Mouse (Mus musculus): ENCODE measurements at regions not wholly inside any gene's neighbourhood (a gene's known extent, or its start where the extent isn't known, plus 50 kb on each side); places are given as distances from the start of the nearest gene placed in this dataset.
A peak's percentile ranks its signal among the peaks of the same experiment; 100 is the strongest.

- DNase-seq = no peak
These were observed 114.4 kb upstream of the Tmem45b start for GRCm38 (mm10) chr9:31578506-31579173.

GRCm38 (mm10) chr9:31577066-31577465, 112.8 kb upstream of the Tmem45b start:
- DNase-seq = no peak

- no peak for DNase-seq
These were observed 102.8 kb upstream of the Tmem45b start for GRCm38 (mm10) chr9:31567029-31567428.

- no peak for DNase-seq
These were observed 102.2 kb upstream of the Tmem45b start for GRCm38 (mm10) chr9:31566257-31567007.

- no peak for DNase-seq
These were observed 100.9 kb upstream of the Tmem45b start for GRCm38 (mm10) chr9:31564996-31565773.

GRCm38 (mm10) chr9:31563541-31563940, 99.3 kb upstream of the Tmem45b start:
- no peak for DNase-seq

- DNase-seq = no peak
These were observed 95.9 kb upstream of the Tmem45b start for GRCm38 (mm10) chr9:31560226-31560556.

GRCm38 (mm10) chr9:31559506-31560225, 95.4 kb upstream of the Tmem45b start:
- DNase-seq = peak; percentile 84

- no peak for DNase-seq
These were observed 79.4 kb upstream of the Tmem45b start for GRCm38 (mm10) chr9:31543691-31544052.

GRCm38 (mm10) chr9:31542909-31543690, 78.8 kb upstream of the Tmem45b start:
- DNase-seq = peak; percentile 49

- DNase-seq = no peak
These were observed 77.4 kb upstream of the Tmem45b start for GRCm38 (mm10) chr9:31541615-31542191.

- DNase-seq = no peak
These were observed 74.4 kb upstream of the Tmem45b start for GRCm38 (mm10) chr9:31538458-31539210.

GRCm38 (mm10) chr9:31529021-31529420, 64.8 kb upstream of the Tmem45b start:
- no peak for DNase-seq

GRCm38 (mm10) chr9:31527216-31527615, 63.0 kb upstream of the Tmem45b start:
- no peak for DNase-seq
